Mouse (Mus musculus): Measurements from ENCODE around the gene Hist1h2ai.
"Not testable (repeated sequence)": the region's sequence is repeated elsewhere in the genome, so short reads cannot be mapped to it uniquely, and the experiment has no call there.

DNA sequence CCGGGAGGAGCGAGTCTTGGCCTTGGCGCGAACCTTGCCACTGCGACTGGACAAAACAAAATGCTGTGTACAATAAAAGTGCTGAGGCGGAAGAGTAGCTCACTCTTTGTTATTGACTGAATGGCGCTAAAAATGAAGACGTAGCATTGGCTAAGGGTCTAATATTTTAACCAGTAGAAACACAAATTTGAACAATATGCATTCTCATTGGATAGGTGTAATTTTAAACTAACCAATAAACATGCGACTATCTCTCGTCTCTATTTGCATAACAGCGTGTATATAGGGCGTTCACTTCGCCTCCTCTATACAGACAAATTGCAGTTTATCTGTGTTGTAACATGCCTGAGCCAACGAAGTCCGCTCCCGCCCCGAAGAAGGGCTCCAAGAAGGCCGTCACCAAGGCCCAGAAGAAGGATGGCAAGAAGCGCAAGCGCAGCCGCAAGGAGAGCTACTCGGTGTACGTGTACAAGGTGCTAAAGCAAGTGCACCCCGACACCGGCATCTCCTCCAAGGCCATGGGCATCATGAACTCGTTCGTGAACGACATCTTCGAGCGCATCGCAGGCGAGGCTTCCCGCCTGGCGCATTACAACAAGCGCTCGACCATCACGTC is 5.6 kb downstream of the Hist1h2ai start, which contains the start of gene Hist1h2bm:
- TF ChIP-seq EP300, CTCF (IDR thresholded peaks at IDR 0.05): not testable (repeated sequence)

All from lung, postnatal 0 days (tissue).